Mouse (Mus musculus) limb, embryonic 14.5 days (tissue): ENCODE results near the gene Pan3. TPM values are rescaled to one million over a fixed set of nuclear protein-coding genes. Genes with fewer than 3 reads are reported as not detected.

ENCODE experiments used
- ATAC-seq: fragments of 200-750 bp; cut with Nextera tagmentation; 2 replicates; pipeline ENCODE4 v1.8.0; 2017; ENCODE audit warnings: low read depth, moderate number of reproducible peaks, moderate TSS enrichment; ENCODE audit not compliant: low FRiP score
- DNase-seq: peaks from one replicate; pipeline ENCODE4 v3.0.0-alpha.2; 2015; ENCODE audit warnings: low spot score
- H3K27ac ChIP-seq: fragments of 300-500 bp; sonication (generic); replicated peaks from 2 replicates; pipeline ENCODE4 v1.5.1; 2014; ENCODE audit warnings: low read depth, mild to moderate bottlenecking, low read length, moderate library complexity, mixed read lengths
- H3K27me3 ChIP-seq: fragments of 300-500 bp; sonication (generic); 2 replicates; pipeline ENCODE4 v1.6.1; 2014; ENCODE audit warnings: low read length, mixed read lengths; ENCODE audit not compliant: control insufficient read depth, insufficient read depth
- H3K36me3 ChIP-seq: fragments of 300-500 bp; sonication (generic); 2 replicates; pipeline ENCODE4 v1.6.1; 2014; ENCODE audit warnings: mild to moderate bottlenecking, low read length, moderate library complexity, mixed read lengths; ENCODE audit not compliant: control insufficient read depth, insufficient read depth
- H3K4me1 ChIP-seq: fragments of 300-500 bp; sonication (generic); 2 replicates; pipeline ENCODE4 v1.6.1; 2014; ENCODE audit warnings: antibody characterized with exemption, low read length, mixed read lengths; ENCODE audit not compliant: control insufficient read depth, insufficient read depth
- H3K4me2 ChIP-seq: fragments of 300-500 bp; sonication (generic); replicated peaks from 2 replicates; pipeline ENCODE4 v1.6.1; 2014; ENCODE audit warnings: low read depth, mild to moderate bottlenecking, low read length, moderate library complexity; ENCODE audit not compliant: severe bottlenecking
- H3K4me3 ChIP-seq: fragments of 300-500 bp; sonication (generic); replicated peaks from 2 replicates; pipeline ENCODE4 v1.5.1; 2014; ENCODE audit warnings: low read length
- H3K9ac ChIP-seq: fragments of 300-500 bp; sonication (generic); 2 replicates; pipeline ENCODE4 v1.6.1; 2014; ENCODE audit warnings: mild to moderate bottlenecking, low read depth, low read length, moderate library complexity; ENCODE audit not compliant: severe bottlenecking
- H3K9me3 ChIP-seq: fragments of 300-500 bp; sonication (generic); 2 replicates; pipeline ENCODE4 v1.6.1; 2016; ENCODE audit warnings: low read length; ENCODE audit not compliant: control insufficient read depth
- POLR2A ChIP-seq: fragments of 200-500 bp; IDR thresholded peaks from 2 replicates; pipeline ENCODE4 v1.8.0; 2012; ENCODE audit warnings: inconsistent platforms, mild to moderate bottlenecking, moderate library complexity, borderline replicate concordance; ENCODE audit not compliant: insufficient read depth, insufficient read length; ENCODE audit errors: extremely low read depth
- WGBS: fragments of 180-500 bp; shearing (Covaris S2); extraction: QIAGEN DNeasy Blood & Tissue Kit; methylation state at CpG from one replicate; pipeline ENCODE4 v1.1.7; 2014; 5-methylcytosine and 5-hydroxymethylcytosine counted together
- polyA plus RNA-seq, 2 experiments: library from polyadenylated mRNA; depleted of rRNA in 1 of 2; stranded (reverse) in 1 of 2; unstranded in 1 of 2; fragments of >200 nt; fragmentation: Nextera tagmentation in 1 of 2; extraction: Ambion mirVana in 1 of 2; gene quantifications; 2 replicates each; pipeline versions ENCODE4 v1.2.1 to v1.2.3; 2012 to 2014

The Pan3 gene
- polyA plus RNA-seq, 2 experiments: 46.7 to 60.7 TPM

DNA sequence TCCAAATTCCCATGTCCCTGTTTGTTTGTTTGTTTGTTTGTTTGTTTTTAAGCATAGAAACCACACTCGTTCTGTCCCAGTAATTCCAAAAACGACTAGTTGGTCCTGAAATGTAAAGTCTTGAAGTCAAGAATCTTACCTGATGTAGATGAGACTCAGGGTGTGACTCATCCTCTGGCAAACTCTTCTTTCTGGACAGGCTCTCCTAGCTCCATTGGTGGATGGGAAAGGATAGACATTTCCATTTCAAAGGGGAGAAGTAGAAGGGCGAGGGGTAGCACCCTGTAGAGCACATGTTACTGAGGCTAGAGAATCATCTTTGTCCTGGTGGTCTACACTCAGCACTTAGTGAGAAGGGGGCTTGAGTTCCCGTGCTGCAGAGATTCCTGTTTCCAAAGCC lies 12.8 kb downstream of the Pan3 start:
- no peak for TF ChIP-seq POLR2A
- no peak overlapping the region for H3K4me2 ChIP-seq
- 85% methylated on average over 4 of the region's 4 CpGs for WGBS
- no peaks in the 10 kb centered on the region for H3K4me1 ChIP-seq
- no peak overlapping the region for H3K9ac ChIP-seq
- no peaks in the 10 kb centered on the region for H3K27me3 ChIP-seq
- no peaks in the 10 kb centered on the region for H3K9me3 ChIP-seq
- no peak overlapping the region for H3K27ac ChIP-seq
- no peak overlapping the region for H3K4me3 ChIP-seq
- no peak for ATAC-seq
- H3K36me3 ChIP-seq: no peaks in the 10 kb centered on the region
- no peak for DNase-seq

DNA sequence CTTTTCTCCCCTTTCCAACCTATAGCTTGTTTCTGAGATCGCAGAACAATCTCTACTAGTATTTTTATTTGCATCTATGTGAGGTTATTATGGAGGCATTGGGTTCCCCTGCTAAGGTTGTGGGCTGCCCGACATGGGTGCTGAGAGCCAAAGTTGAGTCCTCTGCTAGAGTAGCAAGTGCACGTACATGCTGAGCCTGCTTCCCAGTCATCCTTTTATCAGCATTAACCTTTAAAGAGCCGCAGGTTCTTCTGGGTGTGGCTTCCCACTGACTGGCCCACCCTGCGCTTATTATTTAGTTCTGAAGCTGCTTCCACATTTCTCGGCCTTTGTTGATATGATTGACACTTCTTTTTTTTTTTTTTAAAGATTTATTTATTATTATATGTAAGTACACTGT lies 14.3 kb downstream of the Pan3 start:
- H3K4me1 ChIP-seq: no peaks in the 10 kb centered on the region
- no peak overlapping the region for H3K4me3 ChIP-seq
- no peaks in the 10 kb centered on the region for H3K27me3 ChIP-seq
- no peaks in the 10 kb centered on the region for H3K9me3 ChIP-seq
- no peak overlapping the region for H3K27ac ChIP-seq
- ATAC-seq (no peak), DNase-seq (no peak)
- H3K36me3 ChIP-seq: no peaks in the 10 kb centered on the region
- TF ChIP-seq POLR2A: no peak
- H3K4me2 ChIP-seq: no peak overlapping the region
- WGBS: 88% methylated on average over 6 of the region's 6 CpGs
- no peak overlapping the region for H3K9ac ChIP-seq

DNA sequence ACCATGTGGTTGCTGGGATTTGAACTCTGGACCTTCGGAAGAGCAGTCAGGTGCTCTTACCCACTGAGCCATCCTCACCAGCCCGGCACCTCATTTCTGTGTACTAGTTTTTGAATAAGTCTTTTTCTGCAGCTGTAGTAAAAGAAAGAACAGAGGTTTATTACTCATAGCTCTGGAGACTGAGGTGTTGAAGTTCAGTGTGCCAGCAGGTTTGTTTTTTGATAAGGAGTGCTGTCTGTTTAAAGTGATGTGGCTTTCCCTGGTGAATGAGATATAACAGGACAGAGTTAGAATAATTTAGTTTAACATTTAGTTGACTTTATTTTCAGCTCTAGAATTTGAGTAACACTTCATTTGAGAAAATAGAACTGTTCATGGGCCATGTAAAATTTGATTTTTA lies 14.8 kb downstream of the Pan3 start:
- ATAC-seq: no peak
- Histone ChIP-seq H3K4me3 (no peak overlapping the region), H3K36me3 (no peaks in the 10 kb centered on the region), H3K27ac (no peak overlapping the region), H3K9ac (no peak overlapping the region), H3K9me3 (no peaks in the 10 kb centered on the region), H3K27me3 (no peaks in the 10 kb centered on the region), H3K4me1 (no peaks in the 10 kb centered on the region), H3K4me2 (no peak overlapping the region)
- no peak for DNase-seq
- no peak for TF ChIP-seq POLR2A
- WGBS: 92% methylated on average over 2 of the region's 2 CpGs

DNA sequence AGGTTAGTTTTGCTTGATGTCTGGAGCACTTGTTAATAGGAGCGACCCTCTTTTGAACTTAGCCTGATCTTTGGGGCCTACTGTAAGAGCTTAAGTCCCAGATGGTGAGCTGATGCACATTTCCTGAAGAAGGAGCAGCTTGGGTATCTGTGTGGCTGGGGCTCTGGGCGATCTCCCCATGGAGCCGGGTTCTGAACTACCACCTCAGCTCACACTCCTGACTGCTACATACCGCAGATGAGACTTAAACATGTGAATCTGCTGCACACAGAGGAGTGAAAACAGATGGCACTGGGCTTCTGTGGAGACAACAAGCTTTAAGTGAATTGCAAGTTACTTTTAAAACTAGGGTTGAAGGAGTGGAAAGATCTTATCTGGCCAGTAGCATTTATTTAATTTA lies 15.3 kb downstream of the Pan3 start:
- no peak for DNase-seq
- no peak for ATAC-seq
- H3K9me3 ChIP-seq: no peaks in the 10 kb centered on the region
- no peak overlapping the region for H3K4me2 ChIP-seq
- H3K9ac ChIP-seq: no peak overlapping the region
- H3K27me3 ChIP-seq: no peaks in the 10 kb centered on the region
- H3K36me3 ChIP-seq: no peaks in the 10 kb centered on the region
- no peak overlapping the region for H3K4me3 ChIP-seq
- no peak overlapping the region for H3K27ac ChIP-seq
- TF ChIP-seq POLR2A: no peak
- WGBS: 82% methylated on average over 4 of the region's 4 CpGs
- no peaks in the 10 kb centered on the region for H3K4me1 ChIP-seq

DNA sequence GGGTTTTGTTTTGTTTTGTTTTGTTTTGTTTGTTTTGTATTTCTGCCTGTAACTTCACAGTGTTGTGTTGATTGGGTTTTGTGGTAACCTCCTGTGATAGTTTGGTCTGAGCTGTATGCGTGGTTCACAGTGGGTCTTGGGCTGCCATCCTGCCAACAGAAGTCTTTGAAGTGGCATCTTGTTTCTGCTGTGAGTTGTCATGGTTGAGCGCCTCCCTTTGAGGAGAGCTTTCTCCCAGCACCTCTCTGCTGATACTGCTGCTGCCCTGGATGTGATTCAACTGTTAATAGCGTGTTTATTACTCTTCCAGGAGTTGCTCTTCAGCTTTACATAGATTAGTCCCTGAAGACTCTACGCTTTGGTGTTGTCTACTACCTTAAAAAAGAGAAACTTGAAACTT lies 18.6 kb downstream of the Pan3 start:
- H3K27me3 ChIP-seq: no peaks in the 10 kb centered on the region
- H3K27ac ChIP-seq: no peak overlapping the region
- no peak overlapping the region for H3K4me3 ChIP-seq
- WGBS: 45% methylated on average over 4 of the region's 4 CpGs
- no peak for DNase-seq
- H3K9me3 ChIP-seq: no peaks in the 10 kb centered on the region
- no peaks in the 10 kb centered on the region for H3K4me1 ChIP-seq
- peaks cover 17% of the 10 kb centered on the region for H3K36me3 ChIP-seq
- no peak overlapping the region for H3K9ac ChIP-seq
- TF ChIP-seq POLR2A: no peak
- no peak for ATAC-seq
- no peak overlapping the region for H3K4me2 ChIP-seq

- Histone ChIP-seq H3K36me3 (peaks cover 17% of the 10 kb centered on the region), H3K27ac (no peak overlapping the region), H3K4me3 (no peak overlapping the region), H3K27me3 (no peaks in the 10 kb centered on the region), H3K4me2 (no peak overlapping the region), H3K9me3 (no peaks in the 10 kb centered on the region), H3K4me1 (no peaks in the 10 kb centered on the region), H3K9ac (no peak overlapping the region)
- no peak for DNase-seq
- no peak for ATAC-seq
- WGBS: 59% methylated on average over 4 of the region's 4 CpGs
- TF ChIP-seq POLR2A: no peak
Observed at GRCm38 (mm10) chr5:147448933-147449332, 19.0 kb downstream of the Pan3 start.
